ENCODE assay signal across 8 mouse cellular contexts in the genomic region with DNA sequence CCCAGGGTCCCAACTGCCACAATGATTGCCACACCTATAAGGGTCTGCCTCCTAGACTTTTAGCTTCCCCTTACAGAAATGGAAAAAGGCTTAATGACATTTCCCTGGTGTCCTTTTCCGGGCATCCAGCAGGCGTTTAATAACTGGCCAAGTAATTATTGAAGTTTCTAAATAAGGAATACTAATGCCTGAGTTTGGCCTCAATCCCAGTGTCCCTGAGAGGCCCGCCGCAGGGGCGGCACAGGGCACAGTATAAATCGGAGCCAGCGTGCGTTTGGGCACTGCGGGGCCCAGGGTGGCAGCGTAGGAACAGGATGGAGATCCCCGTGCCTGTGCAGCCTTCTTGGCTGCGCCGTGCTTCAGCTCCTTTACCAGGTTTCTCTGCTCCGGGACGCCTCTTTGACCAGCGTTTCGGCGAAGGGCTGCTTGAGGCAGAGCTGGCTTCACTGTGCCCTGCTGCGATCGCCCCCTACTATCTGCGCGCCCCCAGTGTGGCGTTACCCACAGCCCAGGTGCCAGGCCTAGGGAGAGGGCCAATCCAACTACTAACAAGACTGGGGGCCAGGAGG. TPM values are rescaled to one million over a fixed set of nuclear protein-coding genes. Genes with fewer than 3 reads are reported as not detected.
DNase-seq lines count a peak whose midpoint lies in the region; ATAC-seq and TF ChIP-seq lines count a peak whose summit lies in the region.

No protein-coding gene starts in this region.

- peaks cover 72% of the 10 kb centered on the region for H3K36me3 ChIP-seq in G1E (replicated peaks)
- peaks cover 52% of the 10 kb centered on the region for H3K36me3 ChIP-seq in forebrain, embryonic 12.5 days (replicated peaks)
- peaks cover 60% of the 10 kb centered on the region for H3K36me3 ChIP-seq in limb, embryonic 10.5 days
- H3K36me3 ChIP-seq in midbrain, embryonic 11.5 days (ENCODE audit: control insufficient read depth, insufficient read depth, low read length): peaks cover 14% of the 10 kb centered on the region; the same call in 1 of the 2 replicates

- H3K4me3 ChIP-seq in G1E (ENCODE audit: low read depth, low read length): peak overlapping the region; percentile 78
- peak overlapping the region; percentile 65 for H3K4me3 ChIP-seq in forebrain, embryonic 12.5 days (replicated peaks)
- H3K4me3 ChIP-seq in limb, embryonic 10.5 days: peak overlapping the region; percentile 67
- peak overlapping the region; percentile 49 for H3K4me3 ChIP-seq in midbrain, embryonic 11.5 days (ENCODE audit: low read depth, low read length)

- no peak for TF ChIP-seq CTCF in G1E (IDR thresholded peaks at IDR 0.05; ENCODE audit: low read depth, low read length)

- no peaks in the 10 kb centered on the region for H3K9me3 ChIP-seq in G1E (replicated peaks)
- no peaks in the 10 kb centered on the region for H3K9me3 ChIP-seq in forebrain, embryonic 12.5 days
- no peaks in the 10 kb centered on the region for H3K9me3 ChIP-seq in limb, embryonic 10.5 days (replicated peaks)
- H3K9me3 ChIP-seq in midbrain, embryonic 11.5 days (ENCODE audit: control insufficient read depth, low read length): no peaks in the 10 kb centered on the region

- intact Hi-C loops in heart, postnatal 25 days (cut with DNase I): no loop called here

- 10% methylated on average over 23 of the region's 23 CpGs for WGBS in forebrain, embryonic 12.5 days
- WGBS in limb, embryonic 10.5 days: 11% methylated on average over 23 of the region's 23 CpGs
- WGBS in midbrain, embryonic 11.5 days: 10% methylated on average over 23 of the region's 23 CpGs

- H3K9ac ChIP-seq in forebrain, embryonic 12.5 days: peak overlapping the region; percentile 65
- peak overlapping the region; percentile 72 for H3K9ac ChIP-seq in midbrain, embryonic 11.5 days (ENCODE audit: low read length)

- H3K4me1 ChIP-seq in G1E (ENCODE audit: insufficient read depth, low read depth, low read length): peaks cover 41% of the 10 kb centered on the region
- peaks cover 27% of the 10 kb centered on the region for H3K4me1 ChIP-seq in forebrain, embryonic 12.5 days
- peaks cover 28% of the 10 kb centered on the region for H3K4me1 ChIP-seq in limb, embryonic 10.5 days
- H3K4me1 ChIP-seq in midbrain, embryonic 11.5 days (ENCODE audit: control insufficient read depth, insufficient read depth, low read length): peaks cover 12% of the 10 kb centered on the region

- ATAC-seq in G1E (ENCODE audit: extremely low read depth, insufficient number of reproducible peaks, low FRiP score, poor library complexity, severe bottlenecking): no peak
- ATAC-seq in forebrain, embryonic 12.5 days (ENCODE audit: low FRiP score): no peak
- no peak for ATAC-seq in midbrain, embryonic 11.5 days (ENCODE audit: low FRiP score)

- DNase-seq in G1E (ENCODE audit: low spot score): no peak
- DNase-seq in adrenal gland, postnatal 36 days: peak; percentile 79 to 83
- peak; percentile 44 for DNase-seq in heart, postnatal 25 days (ENCODE audit: low spot score)
- DNase-seq in limb, embryonic 10.5 days (ENCODE audit: low spot score): peak; percentile 53
- DNase-seq in midbrain, embryonic 11.5 days (ENCODE audit: low spot score, missing footprints): no peak
- DNase-seq in thymus, postnatal 25 days: peak; percentile 40
- no peak for DNase-seq in testis, postnatal 14 days (ENCODE audit: low spot score)

- H3K27ac ChIP-seq in forebrain, embryonic 12.5 days: peak overlapping the region; percentile 95
- H3K27ac ChIP-seq in limb, embryonic 10.5 days: peak overlapping the region; percentile 95
- no peak overlapping the region for H3K27ac ChIP-seq in midbrain, embryonic 11.5 days (ENCODE audit: low read depth, low read length)

- H3K4me2 ChIP-seq in forebrain, embryonic 12.5 days: peak overlapping the region; percentile 92
- peak overlapping the region; percentile 93 for H3K4me2 ChIP-seq in midbrain, embryonic 11.5 days

- no peaks in the 10 kb centered on the region for H3K27me3 ChIP-seq in G1E (ENCODE audit: insufficient read depth, low read length)
- H3K27me3 ChIP-seq in forebrain, embryonic 12.5 days: no peaks in the 10 kb centered on the region
- no peaks in the 10 kb centered on the region for H3K27me3 ChIP-seq in limb, embryonic 10.5 days (ENCODE audit: low read depth, poor library complexity, severe bottlenecking)
- no peaks in the 10 kb centered on the region for H3K27me3 ChIP-seq in midbrain, embryonic 11.5 days (ENCODE audit: control insufficient read depth, insufficient read depth, low read length)

RNA-seq across cellular contexts. Expression of gene Proser3, which starts 1.0 kb away (rescaled TPM):
- total RNA-seq in G1E (2014; fragmentation: Nextera tagmentation) (18.6 and 20.2 TPM in 2 replicates), G1E (2017) (4.2 and 7.4 TPM in 2 replicates)
- 19.7 and 20.5 TPM in 2 replicates for polyA plus RNA-seq in G1E (2012)
- total RNA-seq in adrenal gland, postnatal 36 days (2021): 1 to 10 TPM; 7.8 to 8.5 TPM
- 16.1 and 18.6 TPM in 2 replicates for polyA plus RNA-seq in forebrain, embryonic 12.5 days (2016; fragmentation: Nextera tagmentation; extraction: Ambion mirVana)
- total RNA-seq in heart, postnatal 25 days (2021): 1 to 10 TPM; 4.5 to 4.7 TPM
- 17.8 and 21.6 TPM in 2 replicates for polyA plus RNA-seq in limb, embryonic 10.5 days (2016; fragmentation: Nextera tagmentation; extraction: Ambion mirVana)
- polyA plus RNA-seq in midbrain, embryonic 11.5 days (2014; fragmentation: Nextera tagmentation; extraction: Ambion mirVana): 11.3 and 11.5 TPM in 2 replicates

RNA-seq across cellular contexts. Expression of gene Hspb6, which starts 1.1 kb away (rescaled TPM):
- total RNA-seq in G1E (2014; fragmentation: Nextera tagmentation) (27.1 and 32.8 TPM in 2 replicates), G1E (2017) (3.9 and 4.9 TPM in 2 replicates)
- polyA plus RNA-seq in G1E (2012): 11.2 and 12.1 TPM in 2 replicates
- total RNA-seq in adrenal gland, postnatal 36 days (2021): 10 to 100 TPM; 27.1 to 28.3 TPM
- 7.9 and 8.4 TPM in 2 replicates for polyA plus RNA-seq in forebrain, embryonic 12.5 days (2016; fragmentation: Nextera tagmentation; extraction: Ambion mirVana)
- total RNA-seq in heart, postnatal 25 days (2021): 100 to 1,000 TPM; 720 to 731 TPM
- polyA plus RNA-seq in limb, embryonic 10.5 days (2016; fragmentation: Nextera tagmentation; extraction: Ambion mirVana): 4.7 and 7.0 TPM in 2 replicates
- polyA plus RNA-seq in midbrain, embryonic 11.5 days (2014; fragmentation: Nextera tagmentation; extraction: Ambion mirVana): 4.2 and 4.6 TPM in 2 replicates

RNA-seq across cellular contexts. Expression of gene Lin37, which starts 6.5 kb away (rescaled TPM):
- total RNA-seq in G1E (2014; fragmentation: Nextera tagmentation) (82.7 and 119 TPM in 2 replicates), G1E (2017) (20.4 and 24.9 TPM in 2 replicates)
- 66.7 and 78.0 TPM in 2 replicates for polyA plus RNA-seq in G1E (2012)
- 10 to 100 TPM; 46.2 to 55.4 TPM for total RNA-seq in adrenal gland, postnatal 36 days (2021)
- 51.7 and 63.1 TPM in 2 replicates for polyA plus RNA-seq in forebrain, embryonic 12.5 days (2016; fragmentation: Nextera tagmentation; extraction: Ambion mirVana)
- 10 to 100 TPM; 15.1 to 15.5 TPM for total RNA-seq in heart, postnatal 25 days (2021)
- 42.5 and 45.6 TPM in 2 replicates for polyA plus RNA-seq in limb, embryonic 10.5 days (2016; fragmentation: Nextera tagmentation; extraction: Ambion mirVana)
- 48.7 and 49.7 TPM in 2 replicates for polyA plus RNA-seq in midbrain, embryonic 11.5 days (2014; fragmentation: Nextera tagmentation; extraction: Ambion mirVana)

RNA-seq across cellular contexts. Expression of gene U2af1l4, which starts 10.0 kb away (rescaled TPM):
- 16.1 and 42.5 TPM in 2 replicates for total RNA-seq in G1E (2014; fragmentation: Nextera tagmentation)
- 62.9 and 74.1 TPM in 2 replicates for total RNA-seq in G1E (2017)
- 47.3 and 71.2 TPM in 2 replicates for polyA plus RNA-seq in G1E (2012)
- total RNA-seq in adrenal gland, postnatal 36 days (2021): 10 to 100 TPM; 68.8 to 70.8 TPM
- 88.1 and 95.7 TPM in 2 replicates for polyA plus RNA-seq in forebrain, embryonic 12.5 days (2016; fragmentation: Nextera tagmentation; extraction: Ambion mirVana)
- total RNA-seq in heart, postnatal 25 days (2021): 10 to 100 TPM; 63.7 to 66.4 TPM
- polyA plus RNA-seq in limb, embryonic 10.5 days (2016; fragmentation: Nextera tagmentation; extraction: Ambion mirVana): 92.5 and 100 TPM in 2 replicates
- polyA plus RNA-seq in midbrain, embryonic 11.5 days (2014; fragmentation: Nextera tagmentation; extraction: Ambion mirVana): 90.7 and 94.8 TPM in 2 replicates

RNA-seq across cellular contexts. Expression of gene Gm49396, which starts 10.0 kb away (rescaled TPM):
- 3.9 and 4.4 TPM in 2 replicates for total RNA-seq in G1E (2014; fragmentation: Nextera tagmentation)
- 4.7 and 5.8 TPM in 2 replicates for total RNA-seq in G1E (2017)
- 2.5 and 2.6 TPM in 2 replicates for polyA plus RNA-seq in G1E (2012)
- total RNA-seq in adrenal gland, postnatal 36 days (2021): 1 to 10 TPM; 3.5 to 6.7 TPM
- polyA plus RNA-seq in forebrain, embryonic 12.5 days (2016; fragmentation: Nextera tagmentation; extraction: Ambion mirVana): 24.0 and 24.9 TPM in 2 replicates
- 1 to 10 TPM; 1.4 to 1.9 TPM for total RNA-seq in heart, postnatal 25 days (2021)
- 13.4 and 15.3 TPM in 2 replicates for polyA plus RNA-seq in limb, embryonic 10.5 days (2016; fragmentation: Nextera tagmentation; extraction: Ambion mirVana)
- 6.9 and 7.5 TPM in 2 replicates for polyA plus RNA-seq in midbrain, embryonic 11.5 days (2014; fragmentation: Nextera tagmentation; extraction: Ambion mirVana)

Comparison
In these comparisons a context has a peak if more than half of its experiments do, and no peak if none do; other contexts are left out.
1. DNase-seq: peak in adrenal gland, postnatal 36 days (2 of 2), heart, postnatal 25 days (single experiment), limb, embryonic 10.5 days (single experiment) and thymus, postnatal 25 days (single experiment); none in G1E (single experiment), midbrain, embryonic 11.5 days (single experiment) and testis, postnatal 14 days (single experiment).
2. Peak in every context shown above with its lines, with median percentiles within 50 percentile points of each other: H3K4me3 ChIP-seq.